Mouse (Mus musculus): ENCODE results near the gene Kif21a.
A peak's percentile ranks its signal among the peaks of the same experiment; 100 is the strongest.

The Kif21a gene

DNA sequence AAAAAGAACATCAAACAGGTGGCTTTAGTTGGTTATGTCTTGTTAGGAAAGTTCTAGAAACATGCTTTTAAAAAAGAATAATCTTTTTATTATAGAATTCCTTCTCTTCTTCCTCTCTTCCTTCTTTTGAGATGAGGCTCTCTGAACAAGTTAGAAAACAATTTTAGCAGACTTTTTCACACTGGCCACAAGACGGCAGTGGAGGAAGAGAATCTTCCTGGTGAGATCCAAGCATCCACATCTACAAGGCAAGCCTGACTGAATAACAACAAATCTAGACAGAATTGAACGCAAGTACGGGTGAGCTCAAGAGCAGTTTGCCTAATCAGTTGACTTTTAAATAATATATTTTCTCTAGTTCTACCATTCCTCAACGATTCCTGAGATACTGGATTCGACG, 98.4 kb downstream of the Kif21a start:
- DNase-seq (ENCODE audit: low spot score in 2 of 2), result no peak

DNA sequence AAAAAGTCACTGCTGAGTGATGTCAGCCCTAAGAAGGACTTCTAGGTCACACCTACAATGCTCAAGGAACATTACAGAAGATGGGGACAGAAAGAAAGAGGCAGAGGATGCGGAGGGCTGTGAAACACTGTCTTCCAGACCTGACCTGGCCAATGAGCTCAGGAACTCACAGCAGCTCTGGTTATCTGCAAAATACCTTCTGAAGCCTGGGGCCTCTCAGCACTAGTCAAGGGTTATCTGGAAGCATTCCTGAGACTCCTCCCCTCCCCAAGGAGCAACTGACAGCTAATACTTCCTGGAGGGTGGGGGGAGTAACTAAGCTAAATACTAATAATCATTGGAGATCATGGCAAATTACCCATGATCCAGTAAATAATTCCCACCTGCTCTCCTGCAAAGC, 111.3 kb downstream of the Kif21a start:
- DNase-seq (ENCODE audit: low spot score in 2 of 2), result no peak

DNA sequence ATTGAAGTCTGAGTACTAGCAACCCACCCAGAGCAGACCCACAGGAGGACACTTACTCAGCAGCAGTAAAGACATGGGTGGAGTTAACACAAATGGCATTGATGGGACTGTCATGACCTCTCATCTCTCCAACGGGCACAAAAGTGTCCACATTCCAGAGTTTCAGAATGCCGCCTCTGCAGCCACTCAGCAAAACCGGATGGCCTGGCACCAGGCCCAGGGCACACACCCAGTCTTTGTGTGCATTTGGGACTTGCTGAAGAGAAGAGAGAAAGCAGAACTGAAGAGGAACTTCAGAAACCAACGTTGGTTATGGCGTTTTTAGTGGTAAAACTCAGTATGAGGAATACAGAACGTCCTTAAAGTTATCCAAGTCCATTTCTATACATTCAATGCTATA, 114.2 kb downstream of the Kif21a start:
- no peak for DNase-seq (ENCODE audit: low spot score in 2 of 2)

DNA sequence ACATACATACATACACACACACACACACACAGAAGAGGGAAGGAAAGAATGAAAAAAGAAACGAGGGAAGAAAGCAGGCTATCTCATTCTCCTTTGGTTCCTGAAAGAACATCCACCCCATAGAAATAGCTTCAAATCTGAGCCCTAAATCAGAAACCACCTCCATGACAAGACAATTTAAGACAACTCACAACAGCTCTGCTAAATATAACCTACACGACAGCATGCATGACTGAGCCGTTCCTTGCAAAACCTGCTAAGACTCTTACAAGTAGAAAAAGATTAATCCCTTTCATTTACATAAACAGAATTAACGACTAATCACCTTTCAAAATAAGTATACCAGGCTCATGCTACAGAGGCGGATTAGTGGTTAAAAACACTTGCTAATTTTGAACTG, 118.3 kb downstream of the Kif21a start:
- DNase-seq (ENCODE audit: low spot score in 2 of 2), result no peak

DNA sequence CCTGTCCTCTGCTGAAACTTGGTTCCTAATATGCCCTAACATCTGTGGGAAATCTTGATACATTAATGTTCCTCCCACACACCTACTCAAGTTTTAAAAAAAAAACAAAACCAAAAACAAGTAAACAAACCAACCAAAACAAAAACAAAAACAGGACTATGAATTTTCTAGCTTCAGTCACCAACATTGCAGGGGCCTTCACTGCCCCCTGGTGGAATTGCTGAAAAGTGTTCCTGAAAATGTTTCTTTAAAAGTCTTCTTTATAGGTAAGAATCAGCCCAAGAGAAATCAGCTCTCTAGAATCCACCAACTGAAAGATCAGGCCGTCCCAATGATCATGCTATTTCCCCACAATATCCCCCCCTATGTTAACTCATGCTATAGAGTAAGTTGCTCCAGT, 120.7 kb downstream of the Kif21a start:
- DNase-seq (ENCODE audit: low spot score in 2 of 2), result peak; percentile 32 to 43

DNA sequence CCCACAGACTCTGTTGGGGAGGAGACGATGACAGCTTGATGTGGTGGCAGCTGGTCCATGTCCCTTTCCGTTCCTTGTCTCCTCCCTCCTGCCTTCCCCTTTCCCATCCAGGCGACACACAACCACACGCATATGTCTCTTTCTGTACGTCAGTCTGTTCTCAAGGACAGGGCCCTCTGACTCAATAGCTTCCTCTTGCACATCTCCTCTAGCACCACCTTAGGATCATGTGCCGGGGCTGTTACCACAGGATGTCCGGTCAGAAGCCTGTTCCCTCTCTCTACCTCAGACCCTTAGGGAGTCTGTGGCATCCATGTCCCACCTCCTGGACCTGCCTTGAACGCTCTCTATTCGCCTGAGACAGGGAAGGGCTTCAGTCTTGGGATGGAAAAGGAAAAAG, 153.3 kb downstream of the Kif21a start:
- DNase-seq (ENCODE audit: low spot score in 2 of 2), result no peak

DNA sequence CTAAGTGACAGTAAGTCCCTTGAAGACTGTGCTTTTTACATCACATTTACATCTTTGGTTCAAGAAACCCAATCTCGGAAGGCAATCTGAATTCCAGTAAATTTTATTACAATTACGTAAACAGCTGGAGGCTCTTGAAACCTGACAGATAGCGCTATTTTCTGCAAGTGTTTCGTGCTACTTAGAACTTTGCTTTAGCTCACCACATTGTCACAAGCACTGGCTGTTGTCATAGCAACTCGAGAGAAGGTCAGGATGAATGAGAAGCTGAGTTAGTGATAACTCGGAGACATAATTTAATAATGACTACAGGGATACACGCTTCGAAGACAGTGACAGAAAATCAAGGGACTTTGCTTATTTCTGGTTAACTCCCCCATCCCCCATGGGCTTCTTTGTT, 162.3 kb downstream of the Kif21a start:
- DNase-seq (ENCODE audit: low spot score in 2 of 2), result peak; percentile 35 to 40
